Mouse (Mus musculus) hematopoietic stem cell, adult 5-6 weeks (primary cell): Measurements from ENCODE around the gene P2ry2. TPM values are rescaled to one million over a fixed set of nuclear protein-coding genes. Genes with fewer than 3 reads are reported as not detected.

Experiments used
- ATAC-seq, 2 experiments: fragments of 125-278 bp in 1 of 2; replicated peaks in 1 of 2; 2 replicates each; pipeline ENCODE4 v1.8.0; 2016 to 2017; ENCODE audit warnings: inconsistent platforms in 2 of 2, mild to moderate bottlenecking in 2 of 2, moderate number of reproducible peaks in 2 of 2, low read depth in 1 of 2, moderate TSS enrichment in 1 of 2; ENCODE audit not compliant: low FRiP score in 2 of 2, poor library complexity in 2 of 2, severe bottlenecking in 2 of 2, insufficient read depth in 1 of 2, low TSS enrichment in 1 of 2
- total RNA-seq: library from RNA; stranded (forward); fragments of 172-1452, 232-1000 nt; gene quantifications from 2 replicates; pipeline ENCODE4 v1.2.3, GENCODE M21; 2017

The P2ry2 gene
- total RNA-seq, 1 experiment from 2014 or later: 10.1 TPM

GRCm38 (mm10) chr7:100966014-100966413 is 46.7 kb downstream of the P2ry2 start:
- ATAC-seq: no peak

DNA sequence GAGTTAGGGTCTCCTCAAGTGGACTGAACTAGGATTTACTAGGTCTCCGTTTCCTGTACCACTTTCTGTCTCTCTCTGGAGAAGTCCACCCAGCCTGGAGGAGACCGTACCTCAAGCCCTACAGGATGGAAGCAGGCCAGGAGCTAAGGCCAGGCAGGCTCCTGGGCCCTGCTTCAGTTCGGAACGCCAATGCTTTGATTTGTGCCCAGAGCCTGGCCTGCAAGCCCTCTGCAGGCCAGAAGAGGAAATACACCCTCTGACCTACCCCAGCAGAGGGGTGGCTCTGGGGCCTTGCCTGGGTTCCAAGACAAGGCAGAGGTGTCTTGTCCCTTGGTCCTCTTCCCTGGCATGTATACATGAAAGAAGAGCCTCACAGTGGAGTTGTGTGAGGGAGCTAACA is 47.6 kb downstream of the P2ry2 start:
- peak; percentile 54 to 60; a peak in 2 of 4 replicates for ATAC-seq

- ATAC-seq: peak; percentile 9 to 36; a peak in 1 of 4 replicates
These were observed 48.4 kb downstream of the P2ry2 start for GRCm38 (mm10) chr7:100964242-100964641.

GRCm38 (mm10) chr7:100963381-100963780 is 49.3 kb downstream of the P2ry2 start:
- ATAC-seq: no peak

- ATAC-seq: peak; percentile 44 to 52; a peak in 2 of 4 replicates
These were observed 51.5 kb downstream of the P2ry2 start for GRCm38 (mm10) chr7:100961146-100961545.

DNA sequence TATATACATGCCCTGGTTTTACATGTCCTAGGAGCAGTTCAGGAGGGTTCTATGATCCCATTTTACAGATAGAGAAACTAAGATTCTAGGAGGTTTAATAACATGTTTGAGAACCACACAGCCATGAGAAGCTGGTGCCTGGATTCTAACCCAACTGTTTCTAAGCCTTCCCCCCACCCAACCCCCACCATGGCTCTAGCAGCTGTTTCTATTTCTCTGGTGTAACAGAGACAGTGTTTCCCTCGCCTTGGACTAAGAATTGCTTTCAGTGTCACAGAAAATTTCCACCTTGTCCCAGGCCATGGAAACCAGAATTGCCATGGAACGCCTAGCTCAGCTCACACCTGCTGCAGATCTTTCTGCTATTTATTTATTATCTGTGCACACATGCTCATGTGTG is 52.2 kb downstream of the P2ry2 start:
- ATAC-seq: no peak

DNA sequence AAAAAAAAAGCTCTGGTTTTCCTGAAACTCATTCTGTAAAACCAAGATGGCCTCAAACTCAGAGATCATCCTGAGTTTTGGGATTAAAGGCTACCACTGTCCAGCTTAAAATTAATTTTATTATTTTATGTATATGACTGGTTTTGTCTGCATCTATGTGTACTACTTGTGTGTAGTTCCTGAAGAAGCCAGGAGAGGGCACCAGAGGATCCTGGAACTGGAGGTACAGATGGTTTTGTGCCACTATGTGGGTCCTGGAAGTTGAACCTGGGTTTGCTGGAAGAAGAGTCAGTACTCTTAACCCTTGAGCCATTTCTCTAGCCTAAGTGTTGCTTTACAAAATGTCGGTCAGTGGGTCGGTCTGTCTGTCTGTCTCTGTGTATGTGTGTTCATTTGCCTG is 54.2 kb downstream of the P2ry2 start:
- ATAC-seq: no peak

DNA sequence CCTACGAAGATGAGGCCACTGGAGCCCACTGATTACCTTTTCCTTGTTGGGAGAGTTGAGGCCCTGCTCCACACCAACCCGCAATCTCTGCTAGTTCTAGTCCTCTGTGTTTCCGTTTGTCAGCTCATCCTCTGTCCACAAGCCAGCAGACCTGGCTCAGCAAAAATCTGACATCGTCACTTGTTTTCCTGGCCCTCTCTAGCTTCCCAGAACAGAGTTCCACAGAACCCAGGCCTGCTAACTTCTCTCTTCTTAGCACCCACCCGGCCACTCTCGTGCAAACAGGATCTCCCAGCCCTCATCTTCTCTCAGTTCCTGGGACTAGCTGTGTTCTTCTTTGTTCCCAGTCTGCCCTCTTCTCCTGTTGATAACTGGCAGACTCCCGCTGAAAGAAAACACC is 60.0 kb downstream of the P2ry2 start:
- ATAC-seq: no peak

DNA sequence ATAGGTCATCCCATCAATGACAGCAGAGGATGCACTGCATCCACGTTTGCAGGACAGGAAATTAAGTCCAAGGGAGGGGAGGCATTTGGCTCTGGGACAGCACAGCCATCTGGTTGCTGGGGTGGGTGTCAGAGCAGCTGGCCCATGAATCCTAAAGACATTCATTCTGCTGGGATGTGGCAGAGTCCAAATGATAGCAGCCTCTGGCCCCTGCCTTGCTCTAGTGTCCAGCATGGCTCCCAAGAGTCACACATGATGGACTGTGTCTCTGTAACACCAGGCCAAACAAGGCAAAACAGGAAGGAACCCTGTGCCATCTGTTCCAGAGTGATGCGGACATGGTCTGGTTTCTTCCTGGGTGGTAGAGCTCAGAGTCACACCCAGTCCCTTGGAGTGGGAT is 60.8 kb downstream of the P2ry2 start:
- ATAC-seq: no peak

GRCm38 (mm10) chr7:100950481-100951010 is 62.1 kb downstream of the P2ry2 start:
- ATAC-seq: peak; percentile 90 to 91

DNA sequence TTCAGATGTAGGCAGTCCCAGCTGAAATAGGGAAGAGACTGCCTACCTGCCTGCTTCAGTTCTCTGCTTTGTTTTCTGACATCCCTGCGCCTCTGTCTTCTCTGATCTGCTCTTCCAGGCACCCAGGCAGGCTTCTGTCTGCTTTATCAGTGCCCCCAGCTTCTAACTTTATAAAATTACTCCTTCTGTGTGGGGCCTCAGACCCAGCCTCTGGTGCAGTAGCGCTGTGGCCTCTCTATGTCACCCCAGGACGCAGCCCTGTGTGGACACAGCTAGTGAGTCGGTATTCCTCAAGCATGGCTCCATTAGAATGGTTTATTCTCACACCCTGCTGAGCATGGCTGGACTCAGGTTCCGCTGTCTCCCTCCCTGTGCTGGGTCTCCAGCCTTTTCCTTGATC is 62.6 kb downstream of the P2ry2 start:
- no peak for ATAC-seq

Other genes starting within 250 kb of the P2ry2 start
- gene Relt, start 149.4 kb downstream of the P2ry2 start, total RNA-seq: 16.6 and 24.5 TPM in 2 replicates
- gene Arhgef17, start 80.8 kb downstream of the P2ry2 start, total RNA-seq: 1.0 and 2.2 TPM in 2 replicates
- gene P2ry6, start 38.2 kb downstream of the P2ry2 start, total RNA-seq: not detected in 2 replicates
- 136 and 172 TPM in 2 replicates for gene Fchsd2, start 80.0 kb upstream of the P2ry2 start, total RNA-seq